Mouse (Mus musculus) naive thymus-derived CD4-positive, alpha-beta T cell, adult 2 months (primary cell): ENCODE measurements at regions not wholly inside any gene's neighbourhood (a gene's known extent, or its start where the extent isn't known, plus 50 kb on each side); places are given as distances from the start of the nearest gene placed in this dataset.
A peak's percentile ranks its signal among the peaks of the same experiment; 100 is the strongest.

ENCODE experiments used
- DNase-seq: peaks from one replicate; pipeline ENCODE4 v3.0.0-alpha.2; 2011; ENCODE audit warnings: low read depth

DNA sequence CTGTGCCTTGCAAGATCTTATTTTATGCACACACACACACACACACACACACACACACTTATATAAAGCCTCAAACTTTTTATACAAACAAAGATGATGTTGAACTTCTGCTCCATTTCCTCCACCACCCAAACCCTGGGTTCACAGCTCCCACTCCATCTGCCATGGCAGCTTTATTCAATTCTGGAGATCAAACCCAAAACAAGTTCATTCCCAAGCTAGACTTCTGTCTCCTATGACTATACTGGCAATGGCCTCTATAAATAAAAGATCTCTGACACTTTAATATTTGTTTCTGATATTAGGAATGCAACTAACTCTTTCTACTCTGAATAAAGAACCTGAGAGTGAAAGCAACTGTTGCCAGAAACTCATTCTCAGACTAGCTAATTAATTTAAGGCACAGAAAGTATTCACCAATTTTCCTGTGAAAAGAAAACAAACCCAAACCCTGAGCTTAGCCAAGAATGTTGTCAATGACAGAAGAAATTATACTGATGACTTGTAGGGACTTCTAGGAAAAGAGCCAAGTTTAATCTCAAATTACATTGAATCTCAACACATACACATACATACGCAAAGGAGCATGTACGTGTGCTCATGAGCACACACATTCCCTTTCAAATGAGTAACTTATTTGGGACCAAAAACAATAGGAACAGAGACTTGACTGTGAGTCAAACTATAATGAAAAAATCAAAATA lies 695.1 kb upstream of the 4930412O13Rik start:
- no peak for DNase-seq

GRCm38 (mm10) chr2:9193195-9193594 lies 687.9 kb upstream of the 4930412O13Rik start:
- DNase-seq, result peak; percentile 28

- DNase-seq, result no peak
Measured at GRCm38 (mm10) chr2:9197025-9197424, 684.0 kb upstream of the 4930412O13Rik start.

DNA sequence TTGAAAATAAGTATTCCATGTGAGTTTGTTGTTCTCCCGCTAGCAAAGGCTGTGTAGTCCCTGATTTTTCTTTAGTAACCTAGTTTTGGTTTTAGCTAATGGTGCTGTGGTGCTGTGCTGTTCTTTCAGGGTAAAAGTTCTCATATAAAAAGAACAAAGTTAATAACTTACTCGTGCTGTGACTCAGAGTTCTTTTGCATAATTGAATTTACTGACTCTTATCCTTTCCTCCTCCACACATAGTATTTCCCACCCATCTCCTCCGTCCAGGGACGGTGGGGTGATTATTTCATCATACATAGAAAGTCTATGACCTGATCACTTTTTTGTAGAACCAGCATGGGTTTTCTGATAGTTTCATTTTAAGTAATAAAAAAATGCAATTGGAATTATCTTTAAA lies 673.1 kb upstream of the 4930412O13Rik start:
- DNase-seq, result no peak
